Mouse (Mus musculus) cerebellum, adult 2 months (tissue): ENCODE results near the gene Xrcc3. TPM values are rescaled to one million over a fixed set of nuclear protein-coding genes. Genes with fewer than 3 reads are reported as not detected.

Experiments used
- DNase-seq, 2 experiments: peaks; one replicate each; pipeline ENCODE4 v3.0.0; 2021
- H3K27ac ChIP-seq: fragments of 200-500 bp; 2 replicates; pipeline ENCODE4 v1.5.1; 2012; ENCODE audit warnings: low read length, control low read depth, inconsistent platforms; ENCODE audit not compliant: insufficient read depth
- H3K27me3 ChIP-seq: fragments of 200-500 bp; 2 replicates; pipeline ENCODE4 v1.6.1; 2012; ENCODE audit warnings: inconsistent platforms, mild to moderate bottlenecking, low read length, moderate library complexity; ENCODE audit not compliant: control insufficient read depth, insufficient read depth
- H3K4me1 ChIP-seq: fragments of 200-500 bp; 2 replicates; pipeline ENCODE4 v1.6.1; 2011; ENCODE audit warnings: low read length; ENCODE audit not compliant: control insufficient read depth, insufficient read depth
- H3K4me3 ChIP-seq: fragments of 200-500 bp; replicated peaks from 2 replicates; pipeline ENCODE3; 2011; ENCODE audit warnings: mild to moderate bottlenecking, low read depth, low read length, control low read depth; ENCODE audit not compliant: insufficient read depth
- CTCF ChIP-seq: fragments of 200-500 bp; IDR thresholded peaks from 2 replicates; pipeline ENCODE4 v1.5.1; 2011; ENCODE audit warnings: low read depth, mild to moderate bottlenecking, control low read depth, low read length, moderate library complexity, borderline replicate concordance; ENCODE audit not compliant: insufficient read depth
- POLR2A ChIP-seq: fragments of 200-500 bp; IDR thresholded peaks from 2 replicates; pipeline ENCODE4 v1.6.1; 2011; ENCODE audit warnings: low read length, control low read depth, borderline replicate concordance; ENCODE audit not compliant: insufficient read depth
- WGBS: fragments of 180-500 bp; shearing (Covaris S2); methylation state at CpG from one replicate; pipeline ENCODE4 v1.1.7; 2018; 5-methylcytosine and 5-hydroxymethylcytosine counted together
- polyA plus RNA-seq: library from polyadenylated mRNA; depleted of rRNA; stranded (reverse); fragments of >200 nt; gene quantifications from 2 replicates; pipeline ENCODE4 v1.2.3, GENCODE M21; 2012

The Xrcc3 gene
- polyA plus RNA-seq, 1 experiment, result 19.2 TPM

DNA sequence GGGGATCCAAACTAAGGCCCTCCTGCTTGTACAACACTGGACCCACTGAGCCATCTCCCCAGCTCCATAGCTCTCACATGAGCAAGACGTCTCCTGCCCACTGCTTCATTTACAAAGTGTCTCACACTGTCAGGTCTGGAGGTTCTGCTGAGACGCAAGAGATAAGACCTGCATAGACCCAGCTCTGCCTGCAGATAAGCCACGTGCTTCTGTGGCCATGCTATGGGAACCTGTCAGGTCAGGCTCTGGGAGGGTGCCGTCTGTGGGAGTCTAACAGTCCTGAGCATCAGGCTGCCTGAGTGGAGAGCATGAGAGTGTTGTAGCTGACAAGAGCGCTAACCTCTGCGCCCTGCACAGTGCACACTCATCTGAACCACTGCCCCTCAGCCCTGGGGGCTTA lies 26.7 kb downstream of the Xrcc3 start:
- no peak for DNase-seq
- Histone ChIP-seq H3K4me3 (no peak overlapping the region), H3K4me1 (no peaks in the 10 kb centered on the region; the same call in 1 of the 2 replicates), H3K27ac (no peak overlapping the region), H3K27me3 (no peaks in the 10 kb centered on the region)
- no peak for TF ChIP-seq POLR2A
- no peak for TF ChIP-seq CTCF
- WGBS, result 96% methylated on average over 6 of the region's 6 CpGs

DNA sequence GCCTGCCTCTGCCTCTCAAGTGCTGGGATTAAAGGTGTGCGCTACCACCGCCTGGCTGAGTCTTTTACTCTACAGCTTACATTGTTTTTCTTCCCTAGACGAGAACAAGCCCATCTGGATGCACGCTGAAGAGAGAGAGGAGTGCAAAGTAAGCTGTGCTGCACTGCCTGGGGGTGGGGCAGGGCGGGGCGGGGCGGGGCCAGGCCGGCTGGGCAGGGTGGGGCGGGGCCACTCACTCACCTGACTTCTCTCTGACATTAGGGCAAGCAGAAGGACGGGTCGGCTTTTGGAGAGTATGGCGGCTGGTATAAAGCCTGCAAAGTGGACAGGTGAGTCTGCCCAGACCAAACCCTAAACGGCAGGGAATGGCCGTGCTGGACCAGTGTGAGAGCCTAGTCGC lies 28.5 kb downstream of the Xrcc3 start:
- Histone ChIP-seq H3K27ac (no peak overlapping the region), H3K4me3 (no peak overlapping the region), H3K27me3 (no peaks in the 10 kb centered on the region), H3K4me1 (no peaks in the 10 kb centered on the region)
- WGBS, result 77% methylated on average over 15 of the region's 15 CpGs
- no peak for DNase-seq
- TF ChIP-seq CTCF, result no peak
- TF ChIP-seq POLR2A, result no peak

DNA sequence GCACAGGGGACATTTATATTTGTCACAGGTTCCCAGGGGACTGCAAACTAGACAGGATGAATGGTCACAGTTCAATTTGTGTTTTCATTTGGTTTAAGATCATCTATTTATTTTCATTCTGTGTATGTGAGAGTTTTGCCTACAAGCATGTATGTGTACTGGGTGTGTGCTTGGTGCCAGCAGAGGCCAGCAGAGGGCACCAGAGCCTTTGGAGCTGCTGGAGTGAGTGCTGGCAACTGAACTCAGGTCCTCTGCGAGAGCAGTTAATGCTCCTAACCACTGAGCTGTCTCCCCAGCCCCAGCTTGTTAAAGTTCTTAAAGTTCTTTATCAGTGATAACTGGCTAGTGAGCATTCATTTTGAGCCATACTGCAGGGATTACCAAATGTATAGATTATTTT lies 34.1 kb downstream of the Xrcc3 start:
- TF ChIP-seq CTCF (0 out of 2 replicates have a peak, but pooled peaks have one; percentile 9), POLR2A (no peak)
- 88% methylated on average over 1 of the region's 1 CpGs for WGBS
- Histone ChIP-seq H3K4me3 (no peak overlapping the region), H3K27me3 (no peaks in the 10 kb centered on the region), H3K27ac (no peak overlapping the region), H3K4me1 (no peaks in the 10 kb centered on the region)
- no peak for DNase-seq

DNA sequence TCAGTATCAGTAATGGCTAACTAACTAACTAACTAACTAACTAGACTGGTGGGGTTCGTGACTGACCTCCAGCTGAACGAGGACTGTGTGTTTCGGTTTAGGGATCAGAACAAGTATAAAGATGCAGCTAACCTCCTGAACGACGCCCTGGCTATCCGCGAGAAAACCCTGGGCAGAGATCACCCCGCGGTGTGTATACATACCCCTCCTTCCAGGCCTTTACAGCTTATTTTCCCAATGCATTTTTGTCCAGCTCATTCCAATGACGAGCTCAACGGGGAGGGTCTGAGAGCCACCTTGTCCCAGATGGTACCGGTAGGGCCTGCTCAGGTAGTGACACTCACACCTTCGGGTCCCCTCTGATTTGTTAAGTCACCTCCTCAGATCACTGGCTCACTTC lies 35.8 kb downstream of the Xrcc3 start:
- no peak for DNase-seq
- Histone ChIP-seq H3K27me3 (no peaks in the 10 kb centered on the region), H3K4me3 (no peak overlapping the region), H3K4me1 (no peaks in the 10 kb centered on the region), H3K27ac (no peak overlapping the region)
- 92% methylated on average over 13 of the region's 13 CpGs for WGBS
- TF ChIP-seq POLR2A (no peak), CTCF (no peak)

DNA sequence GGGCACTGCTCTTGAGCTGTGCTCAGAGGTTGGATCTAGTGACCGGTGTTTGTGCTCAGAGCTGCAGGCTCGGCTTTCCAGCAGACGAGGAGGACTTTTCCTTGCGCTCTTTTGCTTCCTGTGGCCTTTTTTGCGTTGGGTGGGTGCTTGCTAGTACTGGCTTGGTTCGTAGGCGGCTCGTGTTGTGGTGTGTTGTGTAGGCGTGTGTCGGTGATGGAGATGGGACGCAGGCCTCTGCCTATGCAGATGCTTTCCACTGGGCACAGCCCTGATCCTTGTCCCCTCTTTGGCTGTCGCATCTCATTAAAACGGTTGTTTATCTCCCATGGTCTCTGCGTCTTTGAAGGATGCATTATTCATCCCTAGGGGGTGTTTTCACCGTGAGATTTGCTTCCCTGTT lies 38.8 kb downstream of the Xrcc3 start:
- TF ChIP-seq CTCF, result no peak
- no peak for TF ChIP-seq POLR2A
- Histone ChIP-seq H3K4me3 (no peak overlapping the region), H3K27me3 (no peaks in the 10 kb centered on the region), H3K4me1 (peaks cover 8% of the 10 kb centered on the region), H3K27ac (no peak overlapping the region)
- WGBS, result 59% methylated on average over 15 of the region's 15 CpGs
- no peak for DNase-seq

DNA sequence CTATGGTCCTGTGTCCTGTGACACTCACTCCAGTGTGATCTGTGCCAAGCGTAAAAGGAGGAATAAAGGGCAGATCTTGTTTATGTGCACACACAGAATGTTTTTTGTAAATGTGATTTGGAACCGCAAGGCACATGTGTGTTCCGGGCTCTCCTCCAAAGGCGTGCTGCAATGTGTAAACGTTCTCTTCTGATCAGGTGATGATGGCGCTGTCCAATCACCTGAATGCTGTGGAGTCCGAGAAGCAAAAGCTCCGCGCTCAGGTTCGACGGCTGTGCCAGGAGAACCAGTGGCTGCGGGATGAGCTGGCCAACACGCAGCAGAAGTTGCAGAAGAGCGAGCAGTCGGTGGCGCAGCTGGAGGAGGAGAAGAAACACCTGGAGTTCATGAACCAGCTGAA lies 39.5 kb downstream of the Xrcc3 start:
- no peak for TF ChIP-seq CTCF
- no peak for DNase-seq
- Histone ChIP-seq H3K4me3 (no peak overlapping the region), H3K27ac (no peak overlapping the region), H3K27me3 (no peaks in the 10 kb centered on the region), H3K4me1 (peaks cover 13% of the 10 kb centered on the region)
- 86% methylated on average over 16 of the region's 16 CpGs for WGBS

DNA sequence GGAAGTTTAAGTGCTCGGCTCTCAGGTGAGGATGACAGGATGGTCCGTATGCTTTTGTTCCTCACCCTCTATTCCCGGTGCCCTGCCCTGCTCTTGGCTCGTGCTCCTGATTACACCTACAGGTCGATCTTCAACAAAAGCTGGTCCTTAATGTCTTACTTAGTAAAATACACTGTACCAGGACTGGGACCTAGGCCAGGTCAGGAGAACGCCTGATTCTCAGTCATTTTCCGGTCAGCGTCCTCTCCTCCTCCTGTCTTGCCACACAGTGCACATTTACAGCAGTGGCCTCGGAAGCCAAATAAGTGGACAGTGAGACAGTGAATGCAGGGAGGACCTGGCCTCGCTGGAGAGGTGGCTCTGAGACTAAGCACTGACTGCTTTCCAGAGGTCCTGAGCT lies 43.0 kb downstream of the Xrcc3 start:
- H3K4me1 ChIP-seq, result peaks cover 33% of the 10 kb centered on the region
- DNase-seq, result no peak
- WGBS, result 26% methylated on average over 10 of the region's 10 CpGs
- TF ChIP-seq CTCF, result no peak
- no peak for TF ChIP-seq POLR2A
- H3K27ac ChIP-seq, result 0 out of 2 replicates have a peak overlapping the region, but pooled peaks have one; percentile 1
- H3K27me3 ChIP-seq, result no peaks in the 10 kb centered on the region
- no peak overlapping the region for H3K4me3 ChIP-seq

DNA sequence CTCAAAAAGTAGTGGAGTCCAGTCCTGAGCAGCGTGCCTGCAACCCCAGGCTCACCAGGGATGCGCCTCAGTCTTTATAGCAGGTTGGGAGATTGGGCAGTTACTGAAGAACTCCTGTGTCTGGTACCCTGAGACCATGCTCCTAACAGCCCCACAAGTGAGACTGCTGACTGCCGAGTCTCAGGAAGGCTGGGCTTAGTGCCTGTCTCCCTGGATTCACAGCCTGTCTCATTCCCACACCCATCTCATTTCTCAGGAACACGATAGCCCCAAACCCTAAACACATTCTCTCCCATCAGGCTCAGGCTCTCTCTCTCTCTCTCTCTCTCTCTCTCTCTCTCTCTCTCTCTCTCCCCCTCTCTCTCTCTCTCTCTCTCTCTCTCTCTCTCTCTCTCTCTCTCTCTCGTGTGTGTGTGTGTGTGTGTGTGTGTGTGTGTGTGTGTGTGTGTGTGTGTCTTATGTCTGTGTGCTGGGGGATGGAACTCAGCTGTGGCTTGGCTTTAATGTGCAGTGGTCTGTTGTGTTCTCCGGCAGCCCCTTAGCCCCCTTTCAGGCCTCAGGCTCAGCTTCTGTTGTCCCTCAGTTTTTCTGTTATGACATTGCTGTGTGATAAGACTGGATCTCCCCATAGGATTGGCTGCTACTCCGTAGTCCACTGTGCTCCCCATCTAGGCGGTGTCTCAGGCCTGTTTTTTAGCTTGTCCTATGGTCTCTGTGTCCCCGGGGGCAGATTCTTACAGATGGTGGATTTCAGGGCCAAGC lies 43.7 kb downstream of the Xrcc3 start:
- H3K4me1 ChIP-seq, result peaks cover 39% of the 10 kb centered on the region
- H3K27ac ChIP-seq, result peak overlapping the region; percentile 1; the same call in 1 of the 2 replicates
- no peak overlapping the region for H3K4me3 ChIP-seq
- no peak for TF ChIP-seq CTCF
- no peak for TF ChIP-seq POLR2A
- WGBS, result 28% methylated on average over 8 of the region's 9 CpGs
- no peak for DNase-seq
- no peaks in the 10 kb centered on the region for H3K27me3 ChIP-seq
